Mouse (Mus musculus) ovary, adult 2 months (tissue): ENCODE measurements around the gene Gm42906. TPM values are rescaled to one million over a fixed set of nuclear protein-coding genes. Genes with fewer than 3 reads are reported as not detected.

Source experiments
- polyA plus RNA-seq: library from polyadenylated mRNA; depleted of rRNA; stranded (reverse); fragments of >200 nt; gene quantifications from 2 replicates; pipeline ENCODE4 v1.2.3, GENCODE M21; 2012; rRNA removed

Gene Gm42906
- not detected in 2 replicates for polyA plus RNA-seq

GRCm38 (mm10) chr5:151428113-151428756, at the start of gene Gm42906:
Gene Gm42906 (minus strand): TSS chr5:151428163.

GRCm38 (mm10) chr5:151233400-151234031, 194.4 kb downstream of the Gm42906 start, which contains the start of gene Stard13:
Gene Stard13 (minus strand): TSS chr5:151233836.

Other genes with a start within 250 kb of the Gm42906 start
- gene Stard13, start 194.3 kb downstream of the Gm42906 start, polyA plus RNA-seq = 16.0 and 17.1 TPM in 2 replicates
- 0.21 TPM in 1 of 2 replicates, not detected in the other for gene Vmn2r18, start 177.9 kb upstream of the Gm42906 start, polyA plus RNA-seq
- 13.1 and 15.3 TPM in 2 replicates for gene Rfc3, start 223.1 kb upstream of the Gm42906 start, polyA plus RNA-seq